Mouse (Mus musculus) 3134 (cell line): ENCODE measurements around the gene Frem1.

ENCODE experiments used
- DNase-seq: peaks from one replicate; pipeline ENCODE4 v3.0.0-alpha.2; 2011; ENCODE audit warnings: low spot score; ENCODE audit not compliant: insufficient read length; ENCODE audit errors: extremely low read depth

The Frem1 gene

GRCm38 (mm10) chr4:82879152-82879551 is 173.0 kb downstream of the Frem1 start:
- no peak for DNase-seq

DNA sequence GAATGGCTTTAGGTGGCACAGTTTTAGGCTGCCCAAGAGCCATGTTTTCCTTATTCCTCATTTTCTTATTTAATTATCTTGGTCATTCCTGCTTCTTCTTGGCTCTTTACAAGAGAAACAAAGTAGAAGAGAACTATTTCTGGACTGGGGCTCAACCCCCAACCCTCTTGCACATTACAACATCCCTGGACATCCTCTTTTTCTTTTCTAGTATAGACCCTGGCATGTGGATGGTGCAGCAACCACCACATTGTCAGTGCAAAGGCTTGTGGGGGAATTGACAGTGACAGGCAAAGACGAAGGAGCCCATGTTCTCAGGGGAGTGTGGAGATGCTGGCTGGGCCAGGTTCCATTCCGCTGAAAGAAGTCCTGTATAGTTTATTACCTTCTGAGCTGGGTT is 175.5 kb downstream of the Frem1 start:
- no peak for DNase-seq

- DNase-seq = no peak
Measured at GRCm38 (mm10) chr4:82875532-82875931, 176.6 kb downstream of the Frem1 start.

DNA sequence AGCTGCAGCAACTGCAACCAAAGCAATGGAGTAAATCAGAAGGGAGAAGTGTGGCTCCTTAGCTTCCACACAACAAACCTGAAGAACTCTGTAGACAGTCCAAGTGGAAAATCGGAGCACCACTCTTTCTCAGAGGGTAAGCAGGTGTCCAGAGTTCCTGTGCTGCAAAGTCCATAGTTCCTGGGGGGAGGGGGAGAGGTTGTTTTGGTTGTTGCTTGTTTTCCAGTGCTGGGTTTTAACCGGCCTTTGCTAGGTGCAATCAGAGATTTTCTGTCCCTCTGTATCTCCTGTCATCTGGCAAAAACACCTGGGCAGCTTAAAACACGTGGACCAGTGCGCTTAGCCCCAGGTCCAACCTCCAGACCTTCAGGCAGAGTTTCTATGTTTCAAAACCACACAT is 177.3 kb downstream of the Frem1 start:
- no peak for DNase-seq

- DNase-seq = no peak
Measured at GRCm38 (mm10) chr4:82872548-82872947, 179.6 kb downstream of the Frem1 start.

DNA sequence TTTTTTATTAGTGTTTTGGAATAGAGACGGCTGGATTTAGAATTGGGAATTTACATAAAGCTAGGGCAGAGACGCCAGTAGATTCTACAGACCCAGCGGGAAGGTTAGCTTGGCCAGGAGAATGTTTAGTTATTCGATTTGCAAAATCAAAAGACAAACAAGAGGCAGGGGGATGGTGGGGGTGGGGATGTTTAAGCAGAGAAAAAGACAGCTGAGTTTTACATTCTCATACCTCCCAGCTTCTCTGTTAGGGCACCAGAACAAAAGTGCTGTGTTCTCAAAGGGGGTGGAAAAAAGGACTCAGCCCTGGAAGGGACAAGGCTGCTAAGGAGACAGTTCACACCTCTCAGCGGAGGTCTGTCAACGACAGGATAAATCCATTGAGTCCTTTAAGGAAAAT is 180.0 kb downstream of the Frem1 start:
- no peak for DNase-seq

DNA sequence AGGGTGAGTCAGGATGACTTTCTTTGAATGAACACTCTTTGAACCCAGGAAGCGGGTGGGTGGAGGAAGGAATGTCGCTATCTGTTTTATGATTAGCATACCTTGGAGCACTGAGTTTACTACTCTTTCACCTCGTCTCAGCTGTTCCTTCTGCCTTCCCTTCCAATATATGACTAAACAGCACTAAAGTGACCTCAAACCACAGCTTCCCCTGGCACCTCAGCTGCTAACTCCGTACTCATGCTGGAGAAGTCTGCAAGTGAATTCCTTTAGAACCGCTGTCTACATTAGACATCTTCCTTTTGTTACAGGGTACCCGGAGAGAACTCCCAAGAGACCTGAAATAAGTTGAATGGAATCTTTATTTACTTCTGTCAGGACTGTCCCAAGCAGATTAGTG is 181.2 kb downstream of the Frem1 start:
- peak; percentile 36 for DNase-seq

GRCm38 (mm10) chr4:82867731-82868445 is 184.3 kb downstream of the Frem1 start:
- no peak for DNase-seq

DNA sequence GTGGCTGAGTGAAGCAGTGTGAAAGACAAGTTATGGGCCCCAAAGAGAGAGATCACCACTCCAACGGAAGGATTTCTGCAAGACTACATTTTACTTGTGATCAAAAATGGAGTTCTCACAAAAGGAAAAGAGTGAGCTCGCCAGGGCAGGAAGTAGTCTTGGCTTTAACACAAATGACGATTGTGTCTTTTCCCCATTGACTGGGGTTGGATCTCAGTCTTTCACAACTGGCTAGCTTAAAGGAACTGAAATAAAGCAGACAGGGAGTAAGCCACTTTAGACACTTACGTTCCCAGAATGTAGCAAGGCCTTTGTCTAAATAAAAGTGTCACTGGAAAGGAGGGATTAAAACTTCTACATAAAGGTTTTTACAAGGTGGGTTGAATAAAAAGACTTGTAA is 185.0 kb downstream of the Frem1 start:
- DNase-seq = no peak

- DNase-seq = no peak
Measured at GRCm38 (mm10) chr4:82864974-82865699, 187.0 kb downstream of the Frem1 start.

DNA sequence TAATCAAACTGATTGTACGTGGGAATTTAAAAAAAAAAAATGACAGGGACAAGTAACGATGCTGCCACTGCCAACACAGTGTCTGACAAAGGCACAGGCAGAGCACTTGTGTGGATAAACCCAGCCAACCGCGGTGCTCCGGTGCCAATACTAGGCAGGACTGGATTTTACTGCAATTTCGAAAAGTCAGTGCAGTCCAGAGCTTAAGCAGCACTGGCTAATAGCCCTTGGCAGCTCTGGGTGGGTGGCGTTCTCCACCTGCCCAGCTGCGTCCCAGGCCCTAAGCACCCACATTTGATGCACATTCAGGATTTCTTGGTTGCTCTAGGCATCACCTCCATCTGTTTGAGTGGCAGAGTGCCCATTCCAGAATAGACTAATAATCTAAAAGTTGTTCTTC is 188.8 kb downstream of the Frem1 start:
- DNase-seq = no peak

DNA sequence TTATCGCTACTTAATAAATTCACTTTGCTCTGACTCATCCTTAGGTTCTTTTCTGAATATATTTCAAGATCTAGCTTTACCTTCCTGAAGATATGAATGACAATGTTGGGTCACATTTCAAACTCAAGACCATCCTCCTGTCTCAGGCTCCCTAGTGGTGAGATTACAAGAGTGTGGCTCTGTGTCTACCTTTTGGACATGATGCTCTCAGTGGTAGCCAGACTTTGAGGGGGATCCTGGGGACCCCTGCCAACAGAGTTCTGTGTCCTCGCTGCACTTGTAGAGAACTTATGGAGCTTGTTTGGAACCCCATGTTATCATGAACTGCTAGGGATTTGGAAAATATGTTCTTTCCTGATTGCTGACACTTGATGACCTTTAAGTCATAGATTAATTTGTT is 190.7 kb downstream of the Frem1 start:
- DNase-seq = no peak

DNA sequence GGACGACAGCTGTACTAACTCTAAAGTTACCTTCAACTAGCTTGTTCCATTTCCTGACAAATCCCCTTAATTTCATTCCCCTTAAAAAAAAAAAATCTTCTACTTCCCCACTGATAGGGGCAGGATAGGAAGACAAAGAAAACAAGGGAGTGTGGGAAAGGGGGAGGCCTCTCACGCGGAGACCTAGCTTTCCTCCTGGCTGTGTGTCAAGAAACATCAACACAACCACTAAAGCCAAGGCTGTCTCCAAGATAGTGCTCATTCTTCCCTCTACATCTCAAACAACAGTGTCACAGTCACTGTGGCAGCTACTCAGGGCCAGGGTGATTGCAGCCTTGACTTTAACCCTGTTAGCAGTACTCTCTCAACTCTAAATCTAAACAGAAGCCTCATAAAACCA is 191.6 kb downstream of the Frem1 start:
- no peak for DNase-seq

DNA sequence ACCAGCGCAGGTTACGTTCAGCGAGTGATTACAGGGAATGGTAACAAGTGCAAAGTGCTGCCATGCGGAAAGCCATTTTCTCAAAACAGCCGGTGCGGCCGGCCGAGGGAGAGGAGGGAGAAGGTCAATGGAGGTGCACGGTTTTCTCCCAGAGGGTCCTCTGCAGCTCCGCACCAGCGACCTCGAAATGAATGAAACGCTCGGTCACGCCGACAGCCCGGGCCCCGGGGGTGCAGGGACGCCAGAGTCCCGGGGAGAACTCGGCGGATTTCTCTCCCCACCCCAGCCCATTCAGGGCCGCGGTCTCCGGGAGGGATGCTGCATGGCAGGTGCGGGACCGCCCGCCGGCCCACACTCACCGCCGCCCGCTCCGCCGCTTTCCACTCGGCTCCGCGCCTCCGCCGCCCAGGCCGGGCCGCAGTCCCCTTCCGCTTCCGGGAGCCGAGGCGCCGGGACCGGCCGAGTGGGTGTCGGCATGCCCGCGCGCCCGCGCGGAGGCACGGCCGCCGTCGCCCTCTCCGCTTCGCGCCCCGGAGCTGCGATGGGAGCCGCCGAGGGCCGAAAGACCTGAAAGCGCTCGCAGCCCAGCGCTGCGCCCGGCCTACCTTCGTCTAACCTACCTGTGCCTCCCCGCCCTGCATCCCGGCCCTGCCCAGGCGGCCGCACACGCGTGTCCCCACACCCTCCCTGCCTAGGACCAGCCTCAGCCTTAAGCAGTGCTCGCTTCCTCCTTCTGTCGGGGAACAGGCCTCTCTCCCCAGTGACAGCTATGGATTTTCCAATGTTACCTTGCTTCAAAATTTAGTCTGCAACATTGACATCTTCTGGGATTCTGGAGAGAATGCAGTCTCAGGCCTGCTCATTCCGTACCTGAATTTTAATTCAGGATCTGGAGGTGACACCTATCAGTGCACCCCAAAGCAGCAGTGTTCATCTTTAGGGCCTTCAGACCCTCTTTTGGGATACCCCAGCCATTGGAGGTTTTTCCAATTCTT is 192.7 kb downstream of the Frem1 start, which contains the start of gene Zdhhc21:
Gene Zdhhc21 (minus strand): TSS at position 828 of the 995 bp plus-strand sequence.
- peak; percentile 87 for DNase-seq

GRCm38 (mm10) chr4:82858431-82859010 is 193.6 kb downstream of the Frem1 start:
- no peak for DNase-seq

- no peak for DNase-seq
Measured at GRCm38 (mm10) chr4:82856986-82857385, 195.2 kb downstream of the Frem1 start.

- no peak for DNase-seq
Measured at GRCm38 (mm10) chr4:82853809-82854208, 198.3 kb downstream of the Frem1 start.

DNA sequence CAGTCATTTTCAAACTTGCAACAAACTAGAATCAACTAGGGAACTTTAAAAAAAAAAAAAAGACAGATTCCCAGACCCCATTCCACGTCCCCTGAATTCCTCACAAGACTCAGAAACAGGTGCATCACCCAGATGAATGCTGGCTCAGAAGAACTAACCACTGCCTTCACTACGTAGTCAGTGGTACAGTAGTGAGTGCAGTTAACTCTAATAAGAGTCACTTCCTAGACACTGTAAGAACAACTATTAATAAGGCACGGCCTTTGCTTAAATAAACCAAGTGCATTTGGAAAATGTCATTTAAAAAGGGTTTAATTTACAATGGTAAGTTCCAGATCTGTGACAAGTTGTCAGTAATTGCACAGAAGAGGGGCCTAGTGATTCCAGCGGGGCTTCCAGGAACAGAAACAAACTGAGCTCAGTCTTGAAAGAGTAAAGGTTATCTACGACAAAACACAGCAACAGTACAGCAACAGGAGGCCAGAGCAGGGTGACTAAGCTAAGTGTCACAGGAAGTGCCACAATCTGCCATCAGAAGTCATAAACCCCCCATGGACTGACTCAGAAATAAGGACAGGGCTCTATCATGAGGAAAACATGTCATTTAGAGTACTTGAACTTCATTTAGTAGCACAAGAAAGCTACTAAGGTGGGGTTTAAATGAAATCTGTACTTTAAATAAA is 203.4 kb downstream of the Frem1 start:
- DNase-seq = no peak
